Mouse (Mus musculus): ENCODE results near the gene Ppara.
"Not testable (repeated sequence)": the region's sequence is repeated elsewhere in the genome, so short reads cannot be mapped to it uniquely, and the experiment has no call there.

Gene Ppara

GRCm38 (mm10) chr15:85756611-85757010, 21.8 kb downstream of the Ppara start:
- DNase-seq (ENCODE audit: low read depth): no peak

DNA sequence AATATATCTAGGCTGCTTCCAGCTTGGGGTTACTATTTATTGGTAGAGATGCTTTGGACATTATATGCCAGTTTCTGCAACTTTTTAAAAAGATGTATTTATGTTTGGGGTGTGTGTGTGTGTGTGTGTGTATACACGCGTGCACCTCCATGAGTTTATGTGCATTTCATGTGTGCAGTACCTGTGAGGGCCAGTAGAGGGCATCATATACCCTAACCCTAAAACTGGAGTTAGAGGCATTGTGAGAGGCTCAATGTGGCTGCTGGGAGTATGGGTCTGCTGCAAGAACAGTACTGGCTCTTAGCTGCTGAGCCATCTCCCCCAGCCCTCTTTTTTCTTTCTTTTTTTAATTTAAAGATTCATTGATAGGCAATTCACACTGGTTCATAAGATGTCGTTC, 23.0 kb downstream of the Ppara start:
- no peak for DNase-seq (ENCODE audit: low read depth)

DNA sequence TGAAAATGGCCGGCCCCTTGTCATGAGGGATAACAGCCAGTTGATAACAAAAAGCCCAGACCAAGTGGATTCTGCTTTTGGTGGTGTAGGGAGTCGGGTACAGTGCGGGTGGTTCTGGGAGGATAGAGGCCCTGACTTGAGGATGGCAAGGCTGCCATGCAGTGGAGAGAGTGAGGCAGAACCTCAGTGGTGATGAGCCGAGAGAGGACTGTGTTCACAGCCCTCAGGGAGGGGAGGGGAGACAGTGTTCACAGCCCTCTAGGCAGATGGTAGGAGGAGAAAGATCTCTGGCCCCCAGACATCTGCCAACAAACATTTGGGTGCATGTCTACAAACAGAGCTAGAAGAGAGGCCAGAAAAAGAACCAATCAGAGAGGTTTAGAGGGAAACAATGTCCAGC, 28.0 kb downstream of the Ppara start:
- no peak for DNase-seq (ENCODE audit: low read depth)

DNA sequence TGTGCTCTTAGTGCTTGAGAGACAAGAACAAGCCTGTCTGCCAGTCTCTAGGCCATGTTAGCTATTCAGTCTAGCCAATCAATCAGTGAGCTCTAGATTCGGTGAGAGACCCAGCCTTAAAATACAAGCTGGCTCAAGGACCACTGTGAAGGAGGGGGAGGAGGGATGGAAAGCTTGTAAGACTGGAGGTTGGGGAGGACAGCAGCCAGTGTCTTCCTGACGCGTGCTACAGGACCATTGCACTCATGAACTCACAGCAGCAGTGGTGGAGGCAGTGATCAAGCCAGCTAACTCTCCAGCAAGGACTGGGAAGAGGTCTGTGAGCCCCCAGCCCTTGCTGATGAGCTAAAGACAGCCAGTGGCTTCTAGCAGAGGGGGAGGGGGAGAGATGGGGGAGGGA, 30.2 kb downstream of the Ppara start:
- DNase-seq (ENCODE audit: low read depth): no peak

DNA sequence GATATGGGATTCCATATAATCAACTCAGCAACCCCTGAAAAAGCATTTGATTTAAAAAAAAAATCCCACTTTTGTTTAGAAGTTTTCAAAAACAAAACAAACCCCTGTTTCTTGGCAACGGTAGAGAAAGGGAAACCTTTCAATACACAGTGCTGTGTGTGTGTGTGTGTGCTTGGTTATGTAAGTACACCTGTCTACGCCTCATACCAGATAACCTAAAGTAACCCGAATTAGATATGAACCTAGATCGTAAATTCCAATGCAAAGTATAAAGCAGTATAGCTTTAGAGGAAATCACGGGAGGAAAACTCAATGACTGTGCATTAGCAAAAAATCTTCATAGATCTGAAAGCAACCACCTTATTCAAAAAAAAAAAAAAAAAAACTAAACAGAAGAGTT, 31.9 kb downstream of the Ppara start:
- no peak for DNase-seq (ENCODE audit: low read depth)

- no peak for DNase-seq (ENCODE audit: low read depth)
Observed at GRCm38 (mm10) chr15:85768991-85769390, 34.2 kb downstream of the Ppara start.

GRCm38 (mm10) chr15:85771306-85772121, 36.7 kb downstream of the Ppara start:
- no peak for DNase-seq (ENCODE audit: low read depth)

DNA sequence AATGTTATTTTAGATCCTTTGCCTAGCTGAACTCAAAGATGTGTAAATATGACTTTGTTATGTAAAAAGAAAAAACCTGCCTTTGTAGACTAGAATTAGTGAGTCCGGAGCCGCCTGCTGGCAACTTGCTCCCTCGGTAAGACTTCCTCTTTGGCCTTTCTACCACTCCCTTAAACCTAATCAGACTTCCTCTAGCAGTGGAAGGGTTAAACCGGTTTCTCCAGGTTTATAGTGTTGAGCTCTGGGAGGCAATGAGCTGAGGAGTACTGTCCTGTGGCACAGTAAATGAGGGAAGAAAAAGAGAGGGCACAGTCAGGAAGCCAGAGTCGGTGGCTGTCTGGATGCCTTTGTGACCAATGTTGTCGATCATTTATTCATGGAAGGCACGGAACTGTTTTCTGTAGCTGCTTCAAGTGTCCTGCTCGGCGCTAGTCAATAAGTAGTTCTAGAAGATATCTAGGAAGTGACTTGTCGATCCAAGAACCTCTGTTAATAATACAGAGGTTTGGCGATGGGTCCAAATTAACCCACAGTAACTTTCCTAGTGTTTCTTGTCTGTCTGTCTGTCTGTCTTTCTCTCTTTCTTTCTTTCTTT, 37.5 kb downstream of the Ppara start:
- DNase-seq (ENCODE audit: low read depth): no peak

GRCm38 (mm10) chr15:85774419-85774818, 39.6 kb downstream of the Ppara start:
- no peak for DNase-seq (ENCODE audit: low read depth)

DNA sequence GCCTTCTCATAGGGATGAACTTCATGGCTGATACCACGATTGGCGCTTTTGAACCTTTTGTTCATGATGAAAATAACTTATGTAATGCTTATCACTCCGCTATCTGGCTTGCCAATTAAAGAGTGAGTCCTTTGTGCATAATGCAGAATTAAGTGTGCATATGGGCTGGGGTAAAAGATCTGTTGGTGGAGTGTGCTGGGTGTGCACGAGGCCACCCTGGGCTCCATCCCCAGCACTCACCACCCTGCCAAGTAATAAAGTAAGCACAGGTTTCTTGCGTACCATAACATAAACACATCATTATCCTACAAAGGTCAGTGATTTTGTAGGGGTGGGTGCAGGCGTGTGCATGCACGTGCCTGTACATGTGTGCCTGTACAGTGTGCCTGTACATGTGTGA, 40.2 kb downstream of the Ppara start:
- no peak for DNase-seq (ENCODE audit: low read depth)

- DNase-seq (ENCODE audit: low read depth): no peak
Observed at GRCm38 (mm10) chr15:85776241-85776640, 41.5 kb downstream of the Ppara start.

- DNase-seq (ENCODE audit: low read depth): no peak
Observed at GRCm38 (mm10) chr15:85776771-85777170, 42.0 kb downstream of the Ppara start.

DNA sequence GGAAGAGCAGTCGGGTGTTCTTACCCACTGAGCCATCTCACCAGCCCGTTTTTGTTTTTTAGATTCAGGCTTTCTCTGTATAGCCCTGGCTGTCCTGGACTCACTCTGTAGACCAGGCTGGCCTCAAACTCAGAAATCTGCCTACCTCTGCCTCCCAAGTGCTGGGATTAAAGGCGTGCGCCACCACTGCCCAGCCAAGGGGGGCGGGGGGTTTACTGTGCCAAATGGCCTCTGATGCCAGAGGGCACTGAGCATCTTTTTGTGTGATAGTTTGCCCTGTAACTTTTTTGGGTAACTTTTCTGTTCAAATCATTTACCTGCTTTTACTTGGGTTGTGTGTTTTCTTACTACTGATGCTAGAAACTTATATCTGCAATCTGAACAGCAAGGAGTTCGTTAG, 44.1 kb downstream of the Ppara start:
- DNase-seq (ENCODE audit: low read depth): not testable (repeated sequence)

DNA sequence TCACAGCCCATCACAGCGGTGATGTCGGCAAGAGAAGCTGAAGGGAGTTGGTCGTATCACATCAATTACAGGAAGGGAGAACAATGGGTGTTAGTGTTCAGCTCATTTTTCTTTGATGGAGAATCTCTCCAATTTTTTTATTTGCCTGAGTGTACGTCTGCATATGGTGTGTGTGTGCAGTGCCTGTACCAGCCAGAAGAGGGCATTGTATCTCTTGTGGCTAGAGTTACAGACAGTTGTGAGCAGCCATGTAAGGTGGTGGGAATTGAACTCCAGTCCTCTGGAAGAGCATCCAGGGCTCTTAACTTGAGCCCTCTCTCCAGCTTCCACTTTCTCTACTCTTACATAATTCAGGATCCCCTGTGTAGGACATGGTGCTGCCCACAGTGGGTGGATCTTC, 48.4 kb downstream of the Ppara start:
- DNase-seq (ENCODE audit: low read depth): no peak

DNA sequence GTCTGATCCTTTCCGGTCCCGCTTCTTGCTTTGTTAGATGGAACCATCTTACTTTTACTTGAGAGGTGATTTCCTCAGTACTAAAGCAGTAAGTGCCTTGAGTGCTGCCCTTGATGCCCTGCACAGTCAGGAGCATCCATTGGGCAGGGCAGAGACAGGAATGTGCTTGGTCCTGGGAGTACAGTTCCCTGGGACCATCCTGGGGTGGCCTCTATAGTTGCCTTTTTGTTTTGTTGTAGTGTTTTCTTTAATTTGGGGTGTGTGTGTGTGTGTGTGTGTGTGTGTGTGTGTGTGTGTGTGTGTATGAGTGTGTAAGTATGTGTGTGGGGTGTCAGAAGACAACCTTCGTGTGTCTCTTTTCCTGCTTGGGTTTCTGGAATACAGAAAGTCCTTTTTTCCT, 49.6 kb downstream of the Ppara start:
- no peak for DNase-seq (ENCODE audit: low read depth)

- no peak for DNase-seq (ENCODE audit: low read depth)
Observed at GRCm38 (mm10) chr15:85786711-85787110, 51.9 kb downstream of the Ppara start.

DNA sequence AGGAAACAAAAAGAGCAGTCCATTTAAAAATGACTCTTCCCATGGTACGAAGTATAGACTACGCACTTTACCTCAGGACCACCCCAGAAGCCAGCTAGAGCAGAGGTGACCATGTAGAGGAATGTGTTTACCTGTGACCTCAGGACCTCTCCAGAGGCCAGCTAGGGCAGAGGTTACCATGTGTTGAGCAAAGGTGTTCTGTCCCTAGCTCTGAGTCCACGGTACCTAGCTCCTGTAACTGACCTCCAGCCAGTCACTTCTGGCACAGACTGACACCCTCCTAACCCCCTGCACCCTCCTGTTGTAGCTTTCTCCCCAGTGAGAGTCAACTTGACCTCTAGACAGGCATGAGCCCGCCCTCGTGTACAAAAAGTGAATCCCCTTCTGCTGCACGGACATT, 52.7 kb downstream of the Ppara start:
- DNase-seq (ENCODE audit: low read depth): no peak

- no peak for DNase-seq (ENCODE audit: low read depth)
Observed at GRCm38 (mm10) chr15:85788051-85788450, 53.3 kb downstream of the Ppara start.

DNA sequence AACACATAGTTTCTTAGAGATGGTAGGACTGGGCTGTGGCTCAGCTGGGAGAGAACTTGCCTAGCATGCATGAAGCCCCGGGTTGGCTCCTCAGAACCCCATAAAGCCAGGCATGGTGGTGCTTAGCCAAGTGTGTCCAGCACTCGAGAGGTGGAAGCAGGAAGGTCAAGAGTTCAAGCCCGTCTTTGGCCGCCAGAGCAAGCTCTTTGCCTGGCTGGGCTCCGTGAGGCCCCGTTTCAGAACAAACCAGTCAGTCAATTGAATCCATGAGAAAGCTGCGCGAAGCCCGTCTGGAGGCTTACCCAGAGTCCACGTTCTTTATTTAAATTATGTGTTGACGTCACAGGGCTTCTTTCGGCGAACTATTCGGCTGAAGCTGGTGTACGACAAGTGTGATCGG, 53.9 kb downstream of the Ppara start:
- DNase-seq (ENCODE audit: low read depth): no peak

DNA sequence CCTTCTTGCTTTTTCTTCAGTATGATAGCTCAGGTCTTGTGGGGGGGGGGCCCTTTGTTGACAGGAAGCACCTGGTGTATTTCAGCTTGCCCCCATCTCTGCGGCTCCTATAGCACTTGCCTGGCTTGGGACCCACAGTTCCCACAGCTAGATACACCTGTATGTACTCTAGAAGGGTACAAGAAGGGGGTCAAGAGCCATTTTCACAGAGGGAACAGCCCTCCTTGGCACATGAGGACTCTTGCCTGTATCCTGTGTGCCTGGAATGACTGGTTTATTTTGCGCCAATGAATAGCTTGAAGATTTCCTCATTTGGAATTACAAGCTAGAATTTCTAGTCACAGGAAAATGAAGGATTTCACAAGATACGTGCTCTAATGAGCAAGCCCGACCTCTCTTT, 56.7 kb downstream of the Ppara start:
- DNase-seq (ENCODE audit: low read depth): no peak

- peak; percentile 30 for DNase-seq (ENCODE audit: low read depth)
Observed at GRCm38 (mm10) chr15:85792819-85793218, 58.0 kb downstream of the Ppara start.

- no peak for DNase-seq (ENCODE audit: low read depth)
Observed at GRCm38 (mm10) chr15:85795516-85795915, 60.7 kb downstream of the Ppara start.

DNA sequence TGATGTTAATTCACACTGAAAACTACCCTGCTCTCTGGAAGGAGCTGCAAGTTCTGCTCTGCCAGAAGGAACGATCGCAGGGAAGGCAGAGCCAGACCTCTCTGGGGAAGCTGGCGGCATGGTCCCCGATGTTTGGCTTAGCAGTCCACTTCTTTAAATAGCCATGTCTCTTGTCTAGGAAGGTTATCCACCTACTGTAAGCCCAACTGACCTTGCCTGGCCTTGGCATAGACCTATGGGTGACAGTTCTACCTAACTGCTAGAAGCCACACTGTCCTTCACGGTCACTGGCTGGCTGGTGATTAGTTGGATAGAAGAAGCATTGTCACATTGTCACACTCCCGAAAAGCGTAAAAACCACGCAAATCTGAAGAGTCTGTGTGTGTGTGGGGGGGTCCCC, 63.9 kb downstream of the Ppara start:
- no peak for DNase-seq (ENCODE audit: low read depth)

GRCm38 (mm10) chr15:85802931-85803330, 68.1 kb downstream of the Ppara start:
- DNase-seq (ENCODE audit: low read depth): peak; percentile 34
